Mouse (Mus musculus) heart, adult 8-10 months (tissue): ENCODE data around the gene Pih1d1. TPM values are rescaled to one million over a fixed set of nuclear protein-coding genes. Genes with fewer than 3 reads are reported as not detected.

Experiments
- DNase-seq: peaks from one replicate; pipeline ENCODE4 v3.0.0; 2022; ENCODE audit warnings: low spot score
- microRNA-seq: library from miRNA; unstranded; fragments of <30 nt; microRNA quantifications from one replicate; pipeline ENCODE4 v1.2.0, GENCODE M21; 2022
- total RNA-seq, 4 experiments: library from RNA; stranded (reverse); gene quantifications; 2 replicates each; pipeline ENCODE4 v1.2.4; 2022

Pih1d1 gene
- total RNA-seq, 4 experiments from 2014 or later = 40.4 to 50.5 (median 48.0) TPM

- DNase-seq = no peak
Observed at GRCm38 (mm10) chr7:45193406-45193805, 39.3 kb downstream of the Pih1d1 start.

- DNase-seq = no peak
Observed at GRCm38 (mm10) chr7:45193871-45194785, 40.0 kb downstream of the Pih1d1 start.

GRCm38 (mm10) chr7:45195341-45196175 is 41.5 kb downstream of the Pih1d1 start:
- no peak for DNase-seq

GRCm38 (mm10) chr7:45196176-45196535 is 42.1 kb downstream of the Pih1d1 start:
- DNase-seq = no peak

- no peak for DNase-seq
Observed at GRCm38 (mm10) chr7:45196994-45197393, 42.9 kb downstream of the Pih1d1 start.

GRCm38 (mm10) chr7:45198435-45198834 is 44.3 kb downstream of the Pih1d1 start:
- peak; percentile 67 for DNase-seq

- DNase-seq = no peak
Observed at GRCm38 (mm10) chr7:45198961-45199360, 44.9 kb downstream of the Pih1d1 start.

- DNase-seq = no peak
Observed at GRCm38 (mm10) chr7:45202654-45203053, 48.6 kb downstream of the Pih1d1 start.

GRCm38 (mm10) chr7:45204380-45205143 is 50.5 kb downstream of the Pih1d1 start, which contains the start of gene Ccdc155:
TSS of gene Ccdc155 (minus strand) at chr7:45204892.
- peak; percentile 85 for DNase-seq

- DNase-seq = no peak
Observed at GRCm38 (mm10) chr7:45208260-45208659, 54.2 kb downstream of the Pih1d1 start.

Small RNA genes within 50 kb of the gene (microRNA-seq; reads per million reads assigned to microRNA genes)
- gene Mir150 (2,138 reads per million, percentile 88 among the genes with 10 or more reads in this experiment), gene Mir5121 (7.3 reads per million, percentile 19 among the genes with 10 or more reads in this experiment), gene Mir7055 (not detected)

Other genes starting within 250 kb of the Pih1d1 start
- 10 to 100 TPM; 61.0 to 74.9 (median 67.2) TPM for gene Ap2a1, start 224.8 kb upstream of the Pih1d1 start, total RNA-seq
- gene Tsks, start 211.1 kb upstream of the Pih1d1 start, total RNA-seq = not detected
- 1 to 10 TPM; 1.4 to 2.7 (median 1.8) TPM for gene Cpt1c, start 179.5 kb upstream of the Pih1d1 start, total RNA-seq
- gene Prmt1, start 167.7 kb upstream of the Pih1d1 start, total RNA-seq = 100 to 1,000 TPM in 2 of 4 experiments, 10 to 100 TPM in 2; 88.3 to 107 (median 102) TPM
- gene Irf3, start 156.7 kb upstream of the Pih1d1 start, total RNA-seq = 10 to 100 TPM; 23.2 to 31.9 (median 27.0) TPM
- 10 to 100 TPM in 3 of 4 experiments, 1 to 10 TPM in 1; 8.6 to 13.5 (median 11.0) TPM for gene Bcl2l12, start 155.6 kb upstream of the Pih1d1 start, total RNA-seq
- 10 to 100 TPM; 46.8 to 56.2 (median 49.7) TPM for gene Scaf1, start 137.9 kb upstream of the Pih1d1 start, total RNA-seq
- 10 to 100 TPM; 40.2 to 49.8 (median 44.1) TPM for gene Rras, start 136.3 kb upstream of the Pih1d1 start, total RNA-seq
- gene Prr12, start 101.4 kb upstream of the Pih1d1 start, total RNA-seq = 10 to 100 TPM; 22.4 to 26.3 (median 24.9) TPM
- gene Nosip, start 91.9 kb upstream of the Pih1d1 start, total RNA-seq = 10 to 100 TPM; 30.6 to 33.8 (median 32.7) TPM
- 1 to 10 TPM; 5.6 to 7.8 (median 6.7) TPM for gene Prrg2, start 91.6 kb upstream of the Pih1d1 start, total RNA-seq
- gene Rcn3, start 62.1 kb upstream of the Pih1d1 start, total RNA-seq = 10 to 100 TPM; 17.8 to 27.4 (median 21.4) TPM
- gene Fcgrt, start 50.5 kb upstream of the Pih1d1 start, total RNA-seq = 10 to 100 TPM; 65.6 to 77.1 (median 67.5) TPM
- 100 to 1,000 TPM; 572 to 626 (median 604) TPM for gene Rps11, start 29.9 kb upstream of the Pih1d1 start, total RNA-seq
- 100 to 1,000 TPM; 580 to 769 (median 686) TPM for gene Rpl13a, start 25.5 kb upstream of the Pih1d1 start, total RNA-seq
- 1 to 10 TPM in 1 of 4 experiments, not detected in 3; 1.7 TPM for gene Gm45713, start 18.1 kb upstream of the Pih1d1 start, total RNA-seq
- 1 to 10 TPM; 6.1 to 7.9 (median 6.5) TPM for gene Flt3l, start 17.9 kb upstream of the Pih1d1 start, total RNA-seq
- gene Aldh16a1, start 281 bp downstream of the Pih1d1 start, total RNA-seq = 10 to 100 TPM; 24.9 to 36.9 (median 29.2) TPM
- gene Slc17a7, start 9.6 kb downstream of the Pih1d1 start, total RNA-seq = 10 to 100 TPM; 32.0 to 50.7 (median 41.1) TPM
- not detected for gene Gfy, start 25.3 kb downstream of the Pih1d1 start, total RNA-seq
- not detected for gene Pth2, start 26.7 kb downstream of the Pih1d1 start, total RNA-seq
- not detected for gene Ccdc155, start 50.6 kb downstream of the Pih1d1 start, total RNA-seq
- gene Dkkl1, start 57.8 kb downstream of the Pih1d1 start, total RNA-seq = not detected
- gene Tead2, start 61.5 kb downstream of the Pih1d1 start, total RNA-seq = 10 to 100 TPM in 1 of 4 experiments, 1 to 10 TPM in 3; 6.2 to 10.4 (median 8.0) TPM
- 1 to 10 TPM; 2.1 to 5.8 (median 3.0) TPM for gene Cd37, start 84.8 kb downstream of the Pih1d1 start, total RNA-seq
- not detected for gene Slc6a16, start 86.8 kb downstream of the Pih1d1 start, total RNA-seq
- not detected for gene Slc6a21, start 123.2 kb downstream of the Pih1d1 start, total RNA-seq
- 10 to 100 TPM; 23.8 to 36.3 (median 25.4) TPM for gene Trpm4, start 179.5 kb downstream of the Pih1d1 start, total RNA-seq
- 1,000 to 10,000 TPM; 1,032 to 1,216 (median 1,081) TPM for gene Hrc, start 181.0 kb downstream of the Pih1d1 start, total RNA-seq
- gene Ppfia3, start 212.7 kb downstream of the Pih1d1 start, total RNA-seq = under 1 TPM; 0.11 to 0.33 (median 0.20) TPM
- gene Lin7b, start 216.3 kb downstream of the Pih1d1 start, total RNA-seq = 1 to 10 TPM; 1.0 to 1.5 (median 1.3) TPM
- gene Snrnp70, start 241.4 kb downstream of the Pih1d1 start, total RNA-seq = 100 to 1,000 TPM in 1 of 4 experiments, 10 to 100 TPM in 3; 68.3 to 107 (median 86.7) TPM